Mouse (Mus musculus): Measurements from ENCODE around the gene Lima1.

Lima1 gene

DNA sequence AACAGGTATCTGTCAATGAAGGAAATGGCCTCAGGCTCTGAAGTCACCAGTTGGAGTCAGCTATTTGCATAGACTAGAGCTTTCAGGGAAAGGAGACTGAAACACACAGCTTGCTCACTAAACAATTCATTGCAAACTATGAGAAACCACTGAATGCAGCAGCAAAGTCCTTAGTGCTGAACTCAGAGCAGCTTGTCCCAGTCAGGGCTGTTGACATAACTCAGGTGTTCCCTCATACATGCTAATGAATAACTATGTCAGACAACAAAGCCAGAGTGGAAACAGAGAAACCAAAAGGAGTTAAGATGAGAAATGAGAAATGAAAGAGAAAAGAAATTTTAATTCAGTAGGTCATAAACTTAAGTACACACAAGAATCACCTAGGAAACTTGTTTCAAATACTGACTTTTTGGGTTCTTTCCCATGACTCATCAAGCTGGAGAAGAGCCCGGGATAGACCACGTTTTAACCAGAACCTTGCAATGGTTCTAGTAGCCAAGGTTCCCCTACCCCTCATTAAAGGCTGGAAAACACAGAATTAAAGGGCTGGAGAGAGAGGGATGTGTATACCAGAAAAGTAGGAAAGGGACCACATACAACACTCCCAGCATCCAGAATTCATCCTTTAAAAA lies 22.5 kb downstream of the Lima1 start:
- Histone ChIP-seq H3K9me3 (ENCODE audit: low read length) (no peaks in the 10 kb centered on the region), H3K4me3 (replicated peaks; ENCODE audit: low read length) (no peak overlapping the region), H3K36me3 (ENCODE audit: insufficient read depth, low read length) (peaks cover 63% of the 10 kb centered on the region), H3K27me3 (ENCODE audit: insufficient read depth, low read length) (no peaks in the 10 kb centered on the region), H3K4me1 (replicated peaks; ENCODE audit: low read depth, low read length) (peaks cover 70% of the 10 kb centered on the region)
- TF ChIP-seq NANOG (IDR thresholded peaks at IDR 0.05; ENCODE audit: borderline replicate concordance, low read length), result no peak
- no peak for TF ChIP-seq CTCF (conservative IDR thresholded peaks at IDR 0.05; ENCODE audit: low read length)
- no peak for TF ChIP-seq POU5F1 (IDR thresholded peaks at IDR 0.05; ENCODE audit: borderline replicate concordance, low read length)

DNA sequence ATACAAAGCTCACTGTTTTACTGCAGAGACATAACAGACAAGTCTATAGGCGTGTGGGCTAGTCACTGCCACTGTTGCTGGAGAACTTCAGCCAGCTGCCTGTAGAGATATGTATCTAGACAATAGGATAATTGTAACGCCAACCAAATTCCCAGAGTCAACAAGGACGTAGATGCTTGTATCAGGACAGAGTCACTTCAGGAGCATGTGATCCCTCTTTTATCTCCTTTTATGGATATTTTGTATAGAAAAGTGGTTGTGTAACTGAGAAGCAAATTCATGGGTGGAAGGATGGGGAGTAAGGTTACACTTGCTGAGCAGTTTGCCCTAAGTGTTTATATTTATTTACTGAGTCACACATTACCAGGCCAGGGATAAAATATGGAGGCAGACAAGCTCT lies 25.0 kb downstream of the Lima1 start:
- Histone ChIP-seq H3K27me3 (ENCODE audit: insufficient read depth, low read length) (no peaks in the 10 kb centered on the region), H3K4me3 (replicated peaks; ENCODE audit: low read length) (no peak overlapping the region), H3K36me3 (ENCODE audit: insufficient read depth, low read length) (peaks cover 70% of the 10 kb centered on the region), H3K4me1 (replicated peaks; ENCODE audit: low read depth, low read length) (peaks cover 75% of the 10 kb centered on the region), H3K9me3 (ENCODE audit: low read length) (no peaks in the 10 kb centered on the region)
- TF ChIP-seq CTCF (conservative IDR thresholded peaks at IDR 0.05; ENCODE audit: low read length), result no peak
- no peak for TF ChIP-seq POU5F1 (IDR thresholded peaks at IDR 0.05; ENCODE audit: borderline replicate concordance, low read length)
- no peak for TF ChIP-seq NANOG (IDR thresholded peaks at IDR 0.05; ENCODE audit: borderline replicate concordance, low read length)

DNA sequence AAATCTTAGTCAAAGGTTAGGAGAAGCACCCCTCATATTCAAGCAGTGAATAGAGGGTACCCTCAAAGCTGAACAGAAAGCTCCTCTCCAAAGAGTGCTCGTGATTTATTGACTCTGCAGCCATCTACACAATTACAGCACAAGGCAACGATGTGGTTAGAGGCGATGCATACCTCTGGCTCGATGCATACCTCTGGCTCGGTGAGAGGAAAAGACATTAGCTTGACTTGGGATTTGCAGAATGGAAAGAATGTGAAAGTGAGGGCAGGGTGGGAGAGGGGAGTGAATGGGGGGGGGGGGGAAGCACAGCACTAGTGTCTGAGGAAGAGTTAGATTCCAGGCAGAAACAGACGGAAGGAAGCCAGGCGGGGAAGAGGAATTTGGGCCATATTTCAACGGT lies 27.3 kb downstream of the Lima1 start:
- Histone ChIP-seq H3K4me1 (replicated peaks; ENCODE audit: low read depth, low read length) (peaks cover 76% of the 10 kb centered on the region), H3K4me3 (replicated peaks; ENCODE audit: low read length) (no peak overlapping the region), H3K36me3 (ENCODE audit: insufficient read depth, low read length) (peaks cover 80% of the 10 kb centered on the region), H3K9me3 (ENCODE audit: low read length) (no peaks in the 10 kb centered on the region), H3K27me3 (ENCODE audit: insufficient read depth, low read length) (no peaks in the 10 kb centered on the region)
- TF ChIP-seq NANOG (IDR thresholded peaks at IDR 0.05; ENCODE audit: borderline replicate concordance, low read length) (no peak), POU5F1 (IDR thresholded peaks at IDR 0.05; ENCODE audit: borderline replicate concordance, low read length) (no peak), CTCF (conservative IDR thresholded peaks at IDR 0.05; ENCODE audit: low read length) (no peak)

DNA sequence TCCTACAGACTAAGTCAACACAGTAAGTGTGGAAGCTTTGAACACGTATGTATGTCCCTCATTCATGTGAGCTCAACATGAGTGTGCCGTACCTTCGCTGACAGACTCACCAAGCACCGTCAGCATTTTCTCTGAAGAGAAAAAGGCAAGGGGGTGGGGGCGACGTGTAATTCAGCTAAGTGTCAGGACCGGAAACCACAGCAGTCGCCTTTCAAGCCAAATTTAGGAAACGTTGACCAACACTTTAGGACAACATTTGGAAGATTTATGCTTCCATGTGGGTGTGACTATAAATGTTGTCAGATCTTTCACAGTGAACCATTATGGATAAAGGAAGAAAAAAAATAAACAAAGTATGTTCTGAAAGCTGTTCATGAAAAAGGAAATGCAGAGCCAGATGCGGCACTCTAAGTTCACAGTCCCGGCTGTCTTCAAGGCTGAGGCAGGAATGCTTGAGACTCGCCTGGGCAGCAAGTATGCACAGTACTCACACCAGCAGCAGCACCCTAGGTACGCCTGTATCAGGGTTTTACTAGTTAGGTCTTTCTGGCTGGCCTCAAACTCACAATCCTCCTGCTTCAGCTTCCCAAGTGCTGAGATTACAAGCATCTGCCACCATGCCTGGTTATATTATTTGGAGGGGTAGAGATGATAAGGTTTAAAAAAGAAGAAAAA lies 27.9 kb downstream of the Lima1 start:
- Histone ChIP-seq H3K4me3 (replicated peaks; ENCODE audit: low read length) (no peak overlapping the region), H3K27me3 (ENCODE audit: insufficient read depth, low read length) (no peaks in the 10 kb centered on the region), H3K36me3 (ENCODE audit: insufficient read depth, low read length) (peaks cover 83% of the 10 kb centered on the region), H3K4me1 (replicated peaks; ENCODE audit: low read depth, low read length) (peaks cover 70% of the 10 kb centered on the region), H3K9me3 (ENCODE audit: low read length) (no peaks in the 10 kb centered on the region)
- TF ChIP-seq POU5F1 (IDR thresholded peaks at IDR 0.05; ENCODE audit: borderline replicate concordance, low read length) (no peak), NANOG (IDR thresholded peaks at IDR 0.05; ENCODE audit: borderline replicate concordance, low read length) (no peak)

GRCm38 (mm10) chr15:99846633-99847032 lies 28.6 kb downstream of the Lima1 start:
- no peak for TF ChIP-seq CTCF (conservative IDR thresholded peaks at IDR 0.05; ENCODE audit: low read length)
- TF ChIP-seq NANOG (IDR thresholded peaks at IDR 0.05; ENCODE audit: borderline replicate concordance, low read length), result no peak
- TF ChIP-seq POU5F1 (IDR thresholded peaks at IDR 0.05; ENCODE audit: borderline replicate concordance, low read length), result no peak
- Histone ChIP-seq H3K27me3 (ENCODE audit: insufficient read depth, low read length) (no peaks in the 10 kb centered on the region), H3K9me3 (ENCODE audit: low read length) (no peaks in the 10 kb centered on the region), H3K4me3 (replicated peaks; ENCODE audit: low read length) (no peak overlapping the region), H3K4me1 (replicated peaks; ENCODE audit: low read depth, low read length) (peaks cover 63% of the 10 kb centered on the region), H3K36me3 (ENCODE audit: insufficient read depth, low read length) (peaks cover 84% of the 10 kb centered on the region)

- no peak overlapping the region for H3K4me3 ChIP-seq (replicated peaks; ENCODE audit: low read length)
- peaks cover 70% of the 10 kb centered on the region for H3K4me1 ChIP-seq (replicated peaks; ENCODE audit: low read depth, low read length)
- H3K36me3 ChIP-seq (ENCODE audit: insufficient read depth, low read length), result peaks cover 92% of the 10 kb centered on the region
- no peaks in the 10 kb centered on the region for H3K9me3 ChIP-seq (ENCODE audit: low read length)
- no peaks in the 10 kb centered on the region for H3K27me3 ChIP-seq (ENCODE audit: insufficient read depth, low read length)
- TF ChIP-seq CTCF (conservative IDR thresholded peaks at IDR 0.05; ENCODE audit: low read length) (no peak), NANOG (IDR thresholded peaks at IDR 0.05; ENCODE audit: borderline replicate concordance, low read length) (no peak), POU5F1 (IDR thresholded peaks at IDR 0.05; ENCODE audit: borderline replicate concordance, low read length) (no peak)
These were observed 31.4 kb downstream of the Lima1 start for GRCm38 (mm10) chr15:99843856-99844255.

GRCm38 (mm10) chr15:99839910-99840309 lies 35.3 kb downstream of the Lima1 start:
- Histone ChIP-seq H3K27me3 (ENCODE audit: insufficient read depth, low read length) (no peaks in the 10 kb centered on the region), H3K4me3 (replicated peaks; ENCODE audit: low read length) (no peak overlapping the region), H3K4me1 (replicated peaks; ENCODE audit: low read depth, low read length) (peaks cover 67% of the 10 kb centered on the region), H3K9me3 (ENCODE audit: low read length) (no peaks in the 10 kb centered on the region), H3K36me3 (ENCODE audit: insufficient read depth, low read length) (peaks cover 89% of the 10 kb centered on the region)
- no peak for TF ChIP-seq NANOG (IDR thresholded peaks at IDR 0.05; ENCODE audit: borderline replicate concordance, low read length)
- TF ChIP-seq POU5F1 (IDR thresholded peaks at IDR 0.05; ENCODE audit: borderline replicate concordance, low read length), result no peak
- peak; percentile 18; the same call in 1 of the 2 replicates for TF ChIP-seq CTCF (conservative IDR thresholded peaks at IDR 0.05; ENCODE audit: low read length)

DNA sequence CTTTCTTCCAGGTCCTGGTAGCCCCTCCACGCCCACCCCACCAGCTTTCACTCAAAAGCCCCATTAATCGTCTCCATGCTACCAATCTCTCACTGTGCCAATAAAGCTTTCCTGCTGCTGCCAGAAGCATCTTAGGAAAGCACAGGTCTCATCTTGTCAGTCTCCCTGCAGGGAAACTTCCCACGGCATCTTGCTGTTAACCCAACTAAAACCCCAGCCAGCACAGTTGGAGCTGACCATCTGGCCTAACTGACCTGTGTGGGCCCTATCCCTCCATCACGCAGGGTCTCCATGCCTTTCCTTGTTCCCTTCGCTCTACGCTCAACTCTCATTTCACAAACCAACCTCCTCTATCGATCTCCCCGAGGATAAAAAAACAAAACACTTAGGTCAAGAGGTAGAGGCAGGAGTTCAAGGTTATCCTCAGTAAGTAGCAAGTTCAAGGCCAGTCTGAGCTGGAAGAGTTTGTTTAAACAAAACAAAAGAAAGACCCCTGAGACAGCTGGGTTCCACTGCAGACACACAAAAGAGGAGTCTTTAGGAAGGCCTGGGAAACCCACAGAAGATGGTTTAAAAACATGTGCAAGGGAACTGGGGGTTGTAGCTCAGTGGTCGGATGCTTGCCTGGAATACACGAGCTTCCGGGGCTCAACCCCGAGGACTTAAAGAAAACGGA lies 36.0 kb downstream of the Lima1 start:
- Histone ChIP-seq H3K36me3 (ENCODE audit: insufficient read depth, low read length) (peaks cover 89% of the 10 kb centered on the region), H3K27me3 (ENCODE audit: insufficient read depth, low read length) (no peaks in the 10 kb centered on the region), H3K4me3 (replicated peaks; ENCODE audit: low read length) (no peak overlapping the region), H3K4me1 (replicated peaks; ENCODE audit: low read depth, low read length) (peaks cover 69% of the 10 kb centered on the region), H3K9me3 (ENCODE audit: low read length) (no peaks in the 10 kb centered on the region)
- TF ChIP-seq NANOG (IDR thresholded peaks at IDR 0.05; ENCODE audit: borderline replicate concordance, low read length) (peak; percentile 82; the same call in 1 of the 2 replicates), CTCF (conservative IDR thresholded peaks at IDR 0.05; ENCODE audit: low read length) (no peak)

Measured in E14TG2a.4 (cell line).